Mouse (Mus musculus) 416B (cell line): ENCODE data around the gene Wnt2b.

Experiments
- DNase-seq: peaks from one replicate; pipeline ENCODE4 v3.0.0; 2011; ENCODE audit warnings: low read depth

Gene Wnt2b

DNA sequence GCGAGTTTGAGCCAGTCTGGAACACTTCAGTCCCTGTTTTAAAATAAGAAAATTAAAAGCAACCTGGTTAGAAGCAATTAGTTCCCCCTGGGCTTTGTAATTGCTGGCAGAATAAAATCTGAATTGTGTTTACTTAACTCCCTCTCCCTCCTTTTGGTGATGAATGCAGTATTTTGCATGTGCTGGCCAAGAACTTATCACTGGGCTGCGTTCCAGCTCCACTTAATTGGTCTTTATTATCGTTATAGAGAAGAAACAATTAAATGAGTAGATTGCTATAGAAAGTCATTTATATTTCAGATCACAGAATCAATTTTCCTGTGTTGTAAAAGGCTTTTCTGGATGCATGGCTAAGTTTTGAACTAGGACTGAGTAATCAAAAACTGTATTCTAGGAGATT, 65.6 kb downstream of the Wnt2b start:
- DNase-seq: no peak
